Mouse (Mus musculus) liver, adult (tissue): ENCODE results near the gene Dnajc24.

ENCODE experiments used
- GATA4 ChIP-seq: IDR thresholded peaks from 2 replicates; pipeline ENCODE4 v1.6.1; 2014; ENCODE audit warnings: mild to moderate bottlenecking, low read length; ENCODE audit not compliant: insufficient replicate concordance

The Dnajc24 gene

DNA sequence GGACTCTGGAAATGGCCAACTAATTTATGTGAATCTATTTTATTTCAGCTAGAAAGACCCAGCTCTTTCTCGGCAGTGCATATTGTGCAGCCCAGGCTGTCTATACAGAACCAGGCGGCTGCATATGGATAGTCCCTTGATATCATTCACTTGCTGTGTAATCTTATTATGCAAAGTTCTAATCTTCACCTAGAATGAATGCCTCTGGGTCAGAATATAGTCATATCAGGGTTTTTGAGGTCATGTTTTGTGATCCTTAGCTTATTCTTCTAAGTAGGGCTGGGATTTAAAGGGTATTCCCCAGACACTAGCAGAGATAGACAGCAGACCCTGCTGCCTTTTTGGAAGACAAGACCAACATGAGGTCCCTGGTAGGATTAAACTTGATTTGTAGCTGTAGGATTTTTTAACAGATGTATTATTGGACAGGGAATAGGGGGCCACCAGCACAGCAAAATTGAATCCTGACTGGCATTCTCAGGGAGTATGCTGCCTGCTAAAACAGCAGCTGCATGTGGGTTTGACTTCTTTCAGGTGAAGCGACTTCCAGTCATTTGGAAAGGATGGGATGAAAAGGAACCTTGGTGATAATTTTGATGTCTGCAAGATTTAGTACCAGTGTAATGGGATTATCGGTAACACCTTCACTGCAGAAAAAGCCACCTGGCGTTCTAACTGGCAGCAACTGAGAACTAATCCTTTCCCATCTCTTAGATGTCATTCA is 85.6 kb downstream of the Dnajc24 start:
- no peak for TF ChIP-seq GATA4
